Mouse (Mus musculus) megakaryocyte, embryonic 14.5 days (primary cell): ENCODE data around the gene Tal1. TPM values are rescaled to one million over a fixed set of nuclear protein-coding genes. Genes with fewer than 3 reads are reported as not detected.

Source experiments
- H3K27me3 ChIP-seq: replicated peaks from 2 replicates; pipeline ENCODE3; 2012; ENCODE audit warnings: inconsistent platforms
- H3K36me3 ChIP-seq: replicated peaks from 2 replicates; pipeline ENCODE3; 2012; ENCODE audit warnings: low read length, inconsistent platforms, mixed read lengths
- H3K4me1 ChIP-seq: 2 replicates; pipeline ENCODE4 v1.6.1; 2012; ENCODE audit warnings: inconsistent platforms
- H3K4me3 ChIP-seq: replicated peaks from 2 replicates; pipeline ENCODE3; 2012; ENCODE audit warnings: moderate library complexity, mild to moderate bottlenecking, inconsistent platforms
- H3K9me3 ChIP-seq: 2 replicates; pipeline ENCODE4 v1.6.1; 2012; ENCODE audit warnings: inconsistent platforms
- FLI1 ChIP-seq: IDR thresholded peaks from 2 replicates; pipeline ENCODE4 v1.6.1; 2012; ENCODE audit warnings: low read length, inconsistent platforms, mixed read lengths
- GATA1 ChIP-seq: IDR thresholded peaks from 3 replicates; pipeline ENCODE4 v1.6.1; 2012; ENCODE audit warnings: mixed read lengths, low read length, inconsistent platforms, borderline replicate concordance
- polyA plus RNA-seq: library from polyadenylated mRNA; stranded (reverse); fragments of >175 nt; gene quantifications from 2 replicates; pipeline ENCODE4 v1.2.3, GENCODE M21; 2012; ENCODE audit warnings: low replicate concordance; ENCODE audit not compliant: insufficient read depth

Tal1 gene
- polyA plus RNA-seq, 1 experiment = 106 TPM

DNA sequence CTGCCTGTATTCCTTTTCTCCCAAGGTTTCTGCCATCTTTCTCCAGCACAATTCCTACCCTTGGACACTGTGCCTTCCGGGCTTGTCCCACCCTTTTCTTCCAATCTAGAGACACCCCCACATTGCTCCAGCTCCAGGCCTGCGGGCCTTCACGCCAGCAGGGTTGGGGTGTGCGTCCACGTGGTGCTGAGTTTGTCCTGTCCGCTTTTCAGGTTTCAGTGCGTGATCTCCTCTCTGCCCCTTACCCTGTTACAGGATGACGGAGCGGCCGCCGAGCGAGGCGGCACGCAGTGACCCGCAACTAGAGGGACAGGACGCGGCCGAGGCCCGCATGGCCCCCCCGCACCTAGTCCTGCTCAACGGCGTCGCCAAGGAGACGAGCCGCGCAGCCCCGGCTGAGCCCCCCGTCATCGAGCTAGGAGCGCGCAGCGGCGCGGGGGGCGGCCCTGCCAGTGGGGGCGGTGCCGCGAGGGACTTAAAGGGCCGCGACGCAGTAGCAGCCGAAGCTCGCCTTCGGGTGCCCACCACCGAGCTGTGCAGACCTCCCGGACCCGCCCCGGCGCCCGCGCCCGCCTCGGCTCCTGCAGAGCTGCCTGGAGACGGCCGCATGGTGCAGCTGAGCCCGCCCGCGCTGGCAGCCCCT lies 6.8 kb downstream of the Tal1 start:
- H3K9me3 ChIP-seq = no peaks in the 10 kb centered on the region
- H3K4me1 ChIP-seq = peaks cover 78% of the 10 kb centered on the region
- TF ChIP-seq FLI1 (no peak), GATA1 (no peak)
- no peaks in the 10 kb centered on the region for H3K27me3 ChIP-seq
- H3K36me3 ChIP-seq = peaks cover 79% of the 10 kb centered on the region
- peak overlapping the region; percentile 94 for H3K4me3 ChIP-seq

DNA sequence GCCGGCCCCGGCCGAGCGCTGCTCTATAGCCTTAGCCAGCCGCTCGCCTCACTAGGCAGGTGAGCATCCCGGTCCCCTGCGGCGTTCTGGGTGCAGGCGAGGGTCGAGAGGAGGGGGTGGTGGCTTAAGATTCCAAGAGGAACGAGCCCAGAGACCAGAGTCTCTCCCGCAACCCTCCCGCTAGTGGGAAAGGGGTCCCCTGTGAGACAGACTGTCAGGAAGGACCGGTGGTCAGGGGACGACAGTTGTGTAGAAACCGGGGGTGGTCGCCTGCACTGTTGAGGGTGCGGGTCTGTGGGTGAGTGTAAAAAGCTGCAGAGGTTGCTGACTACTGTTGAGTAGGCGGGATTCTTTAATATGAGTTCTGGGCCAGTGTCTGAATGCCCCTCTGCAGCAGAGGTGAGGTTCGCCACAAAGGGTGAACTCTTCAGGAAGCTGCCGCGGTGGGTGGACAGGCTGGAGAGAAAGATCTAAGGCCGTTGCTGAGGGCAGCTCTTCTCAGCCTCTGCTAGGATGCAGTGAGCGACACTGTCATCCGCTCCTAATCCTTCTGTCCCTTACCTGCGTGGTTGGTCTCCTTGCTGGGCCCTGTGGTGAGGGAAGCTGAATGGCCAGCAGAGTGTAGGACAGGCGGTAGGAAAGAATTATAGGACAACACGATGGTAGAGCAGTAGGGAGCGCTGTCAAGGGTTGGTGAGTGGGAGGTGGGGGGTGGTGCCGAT lies 7.5 kb downstream of the Tal1 start:
- TF ChIP-seq GATA1 (no peak), FLI1 (no peak)
- Histone ChIP-seq H3K36me3 (peaks cover 86% of the 10 kb centered on the region), H3K4me1 (peaks cover 85% of the 10 kb centered on the region), H3K27me3 (no peaks in the 10 kb centered on the region), H3K9me3 (no peaks in the 10 kb centered on the region), H3K4me3 (peak overlapping the region; percentile 94)

GRCm38 (mm10) chr4:115071668-115072067 lies 15.4 kb downstream of the Tal1 start:
- Histone ChIP-seq H3K27me3 (no peaks in the 10 kb centered on the region), H3K4me3 (no peak overlapping the region), H3K4me1 (peaks cover 100% of the 10 kb centered on the region), H3K9me3 (no peaks in the 10 kb centered on the region), H3K36me3 (peaks cover 71% of the 10 kb centered on the region)
- TF ChIP-seq GATA1 = no peak
- TF ChIP-seq FLI1 = no peak

GRCm38 (mm10) chr4:115074789-115075188 lies 18.6 kb downstream of the Tal1 start:
- no peaks in the 10 kb centered on the region for H3K27me3 ChIP-seq
- TF ChIP-seq GATA1 = no peak
- peak overlapping the region; percentile 83 for H3K4me3 ChIP-seq
- H3K4me1 ChIP-seq = peaks cover 97% of the 10 kb centered on the region
- H3K36me3 ChIP-seq = peaks cover 40% of the 10 kb centered on the region
- no peaks in the 10 kb centered on the region for H3K9me3 ChIP-seq

- Histone ChIP-seq H3K9me3 (no peaks in the 10 kb centered on the region), H3K4me1 (peaks cover 95% of the 10 kb centered on the region), H3K27me3 (no peaks in the 10 kb centered on the region), H3K36me3 (peaks cover 34% of the 10 kb centered on the region), H3K4me3 (peak overlapping the region; percentile 83)
- TF ChIP-seq GATA1 (no peak), FLI1 (no peak)
Observed at GRCm38 (mm10) chr4:115075204-115075915, 19.1 kb downstream of the Tal1 start.

- peaks cover 87% of the 10 kb centered on the region for H3K4me1 ChIP-seq
- H3K36me3 ChIP-seq = peaks cover under 1% of the 10 kb centered on the region
- no peak for TF ChIP-seq GATA1
- TF ChIP-seq FLI1 = no peak
Observed at GRCm38 (mm10) chr4:115078892-115079820, 22.9 kb downstream of the Tal1 start.

DNA sequence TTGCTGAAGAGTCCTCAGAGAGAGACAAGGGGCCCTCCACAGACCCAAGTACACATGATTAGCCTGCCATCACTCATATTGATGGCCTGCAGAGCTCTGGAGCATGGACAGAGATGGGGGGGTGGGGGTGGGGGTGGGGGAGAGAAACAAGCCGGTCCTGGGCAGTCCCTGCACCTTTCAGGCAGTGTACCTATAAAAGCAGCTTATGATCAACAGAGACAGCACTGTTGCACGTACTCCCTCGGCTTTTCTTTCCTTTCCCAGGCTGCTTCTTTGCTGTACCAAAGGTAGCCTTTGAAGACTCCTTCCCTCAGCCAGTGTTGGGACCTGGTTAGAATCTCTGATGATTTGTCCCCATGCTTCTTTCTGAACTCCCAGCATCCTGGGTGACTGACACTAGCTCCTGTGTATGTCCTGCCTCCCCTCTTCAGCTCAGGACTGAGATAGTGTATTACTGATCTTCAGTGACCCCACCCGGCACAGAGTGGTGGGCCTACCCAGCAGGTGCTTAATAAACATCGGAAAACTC lies 23.7 kb downstream of the Tal1 start:
- Histone ChIP-seq H3K9me3 (no peaks in the 10 kb centered on the region), H3K27me3 (no peaks in the 10 kb centered on the region), H3K36me3 (no peaks in the 10 kb centered on the region), H3K4me3 (no peak overlapping the region), H3K4me1 (peaks cover 86% of the 10 kb centered on the region)
- TF ChIP-seq GATA1 = no peak
- TF ChIP-seq FLI1 = no peak

More at GRCm38 (mm10) chr4:115078892-115079820, 22.9 kb downstream of the Tal1 start:
- no peaks in the 10 kb centered on the region for H3K9me3 ChIP-seq
- no peaks in the 10 kb centered on the region for H3K27me3 ChIP-seq
- H3K4me3 ChIP-seq = no peak overlapping the region

- H3K4me3 ChIP-seq = no peak overlapping the region
- H3K36me3 ChIP-seq = no peaks in the 10 kb centered on the region
- no peaks in the 10 kb centered on the region for H3K9me3 ChIP-seq
- H3K27me3 ChIP-seq = no peaks in the 10 kb centered on the region
- TF ChIP-seq FLI1 (no peak), GATA1 (no peak)
- peaks cover 88% of the 10 kb centered on the region for H3K4me1 ChIP-seq
Observed at GRCm38 (mm10) chr4:115083031-115083430, 26.8 kb downstream of the Tal1 start.

DNA sequence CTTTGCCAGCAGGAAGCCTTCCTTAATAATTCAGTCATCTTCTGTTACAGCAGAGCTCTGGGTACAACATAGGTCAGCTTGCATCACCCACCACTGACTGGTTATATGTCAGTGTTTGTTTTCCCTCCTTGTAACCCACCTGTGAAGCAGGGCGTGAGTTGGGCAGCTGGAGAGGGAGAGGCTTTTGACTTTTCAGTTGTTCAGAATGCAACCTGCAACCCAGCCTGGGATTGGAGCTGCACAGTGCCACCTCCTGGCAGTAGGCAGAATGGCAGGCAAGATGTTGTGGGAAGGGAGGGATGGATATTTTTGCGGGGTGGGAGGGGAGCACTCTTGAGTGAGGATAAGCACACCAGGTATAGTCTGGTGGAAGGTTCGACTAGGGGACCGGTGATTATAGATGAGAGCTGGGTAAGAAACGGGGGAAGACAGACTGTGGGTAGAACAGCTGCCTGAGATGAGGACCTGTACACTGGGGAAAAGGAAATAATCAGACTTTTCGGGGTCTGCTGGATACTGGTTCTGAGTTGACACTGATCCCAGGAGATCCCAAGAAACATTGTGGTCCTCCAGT lies 29.4 kb downstream of the Tal1 start:
- Histone ChIP-seq H3K27me3 (no peaks in the 10 kb centered on the region), H3K9me3 (no peaks in the 10 kb centered on the region), H3K4me1 (peaks cover 89% of the 10 kb centered on the region), H3K36me3 (peaks cover under 1% of the 10 kb centered on the region), H3K4me3 (peak overlapping the region; percentile 50)
- TF ChIP-seq GATA1 = no peak
- no peak for TF ChIP-seq FLI1
